Mouse (Mus musculus) testis, postnatal 14 days (tissue): ENCODE measurements around the gene Npas4.
A peak's percentile ranks its signal among the peaks of the same experiment; 100 is the strongest.
"Not testable (repeated sequence)": the region's sequence is repeated elsewhere in the genome, so short reads cannot be mapped to it uniquely, and the experiment has no call there.

ENCODE experiments used
- DNase-seq: peaks from one replicate; pipeline ENCODE4 v3.0.0; 2021; ENCODE audit warnings: low spot score

Npas4 gene

DNA sequence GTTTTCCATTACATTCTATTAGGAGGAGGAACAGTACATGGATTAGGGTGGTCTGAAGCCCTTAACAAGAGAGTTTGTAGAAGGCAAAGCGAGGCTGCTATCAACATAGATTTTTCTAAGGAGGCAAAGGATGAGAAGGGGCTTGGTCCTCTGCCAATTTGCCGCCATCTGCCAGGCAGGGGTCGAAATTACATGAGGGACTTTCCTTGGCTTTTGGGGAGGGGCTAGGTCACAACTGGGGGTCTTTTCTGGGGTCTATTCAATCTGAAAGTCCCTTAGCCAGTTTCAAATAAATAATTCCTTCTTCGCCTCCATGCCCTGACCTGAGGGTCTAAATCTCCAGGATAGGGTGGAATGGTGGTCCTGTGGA, at the start of gene Npas4:
Gene Npas4, minus strand, starts transcription at position 61 of the 370 bp plus-strand sequence.
- no peak for DNase-seq

DNA sequence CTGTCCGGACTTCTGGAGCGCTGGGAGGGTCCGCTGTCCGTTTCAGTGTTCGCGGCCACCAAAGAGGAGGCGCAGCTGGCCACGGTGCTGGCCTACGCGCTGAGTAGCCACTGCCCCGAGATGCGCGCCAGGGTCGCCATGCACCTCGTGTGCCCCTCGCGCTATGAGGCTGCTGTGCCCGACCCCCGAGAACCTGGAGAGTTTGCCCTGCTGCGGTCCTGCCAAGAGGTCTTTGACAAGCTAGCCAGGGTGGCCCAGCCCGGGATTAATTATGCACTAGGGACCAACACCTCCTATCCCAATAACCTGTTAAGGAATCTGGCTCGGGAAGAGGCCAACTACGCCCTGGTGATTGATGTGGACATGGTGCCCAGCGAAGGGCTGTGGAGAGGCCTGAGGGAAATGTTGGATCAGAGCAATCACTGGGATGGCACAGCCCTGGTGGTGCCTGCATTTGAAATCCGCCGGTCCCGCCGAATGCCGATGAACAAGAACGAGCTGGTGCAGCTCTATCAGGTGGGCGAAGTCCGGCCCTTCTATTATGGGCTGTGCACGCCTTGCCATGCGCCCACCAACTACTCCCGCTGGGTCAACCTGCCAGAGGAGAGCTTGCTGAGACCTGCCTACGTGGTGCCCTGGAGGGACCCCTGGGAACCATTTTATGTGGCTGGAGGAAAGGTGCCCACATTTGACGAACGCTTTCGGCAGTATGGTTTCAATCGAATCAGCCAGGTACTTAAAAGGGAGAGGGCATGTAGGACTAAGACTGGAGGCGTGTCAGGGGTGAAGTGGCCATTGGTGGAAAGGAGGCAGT, 49.4 kb upstream of the Npas4 start:
- no peak for DNase-seq

- peak; percentile 85 for DNase-seq
These were observed 48.6 kb upstream of the Npas4 start, which contains the start of the genes B4gat1 and AC124502.3 for GRCm38 (mm10) chr19:5038709-5039156. Gene B4gat1, plus strand, starts transcription at chr19:5038826. Gene AC124502.3, plus strand, starts transcription at chr19:5038891.

GRCm38 (mm10) chr19:5037678-5038571, 47.8 kb upstream of the Npas4 start:
- peak; percentile 77 for DNase-seq

- no peak for DNase-seq
These were observed 46.5 kb upstream of the Npas4 start for GRCm38 (mm10) chr19:5036577-5036976.

GRCm38 (mm10) chr19:5032686-5033085, 42.6 kb upstream of the Npas4 start:
- DNase-seq: no peak

GRCm38 (mm10) chr19:5026111-5026510, 36.0 kb upstream of the Npas4 start:
- DNase-seq: no peak

GRCm38 (mm10) chr19:5023621-5024479, 33.7 kb upstream of the Npas4 start, which contains the start of gene Slc29a2:
Gene Slc29a2, plus strand, starts transcription at chr19:5023860.
- DNase-seq: peak; percentile 88

- DNase-seq: no peak
These were observed 31.3 kb upstream of the Npas4 start for GRCm38 (mm10) chr19:5021416-5021815.

DNA sequence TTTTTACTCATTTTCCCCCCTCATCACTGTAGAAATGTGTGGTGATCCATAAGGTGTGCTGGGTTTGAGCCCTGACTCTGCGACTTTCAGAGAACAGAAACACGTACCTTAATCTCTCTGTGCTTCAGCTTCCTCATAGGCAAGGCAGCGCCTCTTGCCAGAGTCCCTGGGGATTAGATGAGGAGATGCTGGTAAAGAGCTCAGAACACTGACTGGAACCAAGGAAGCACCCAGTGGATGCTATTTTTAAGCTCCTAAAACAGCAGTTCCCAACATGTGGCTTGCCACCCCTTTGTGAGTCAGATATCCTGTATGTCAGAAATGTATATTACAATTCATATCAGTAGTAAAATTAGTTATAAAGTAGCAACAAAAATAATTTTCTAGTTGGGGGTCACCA, 28.1 kb upstream of the Npas4 start:
- DNase-seq: no peak

- no peak for DNase-seq
These were observed 27.5 kb upstream of the Npas4 start for GRCm38 (mm10) chr19:5017611-5018010.

- DNase-seq: peak; percentile 65
These were observed 26.7 kb upstream of the Npas4 start for GRCm38 (mm10) chr19:5016782-5017181.

GRCm38 (mm10) chr19:5016221-5016742, 26.2 kb upstream of the Npas4 start:
- DNase-seq: no peak

- DNase-seq: no peak
These were observed 24.9 kb upstream of the Npas4 start for GRCm38 (mm10) chr19:5014961-5015398.

GRCm38 (mm10) chr19:5013138-5013537, 23.0 kb upstream of the Npas4 start:
- DNase-seq: no peak

GRCm38 (mm10) chr19:5004925-5005324, 14.8 kb upstream of the Npas4 start:
- no peak for DNase-seq

GRCm38 (mm10) chr19:5003644-5004043, 13.5 kb upstream of the Npas4 start:
- not testable (repeated sequence) for DNase-seq

DNA sequence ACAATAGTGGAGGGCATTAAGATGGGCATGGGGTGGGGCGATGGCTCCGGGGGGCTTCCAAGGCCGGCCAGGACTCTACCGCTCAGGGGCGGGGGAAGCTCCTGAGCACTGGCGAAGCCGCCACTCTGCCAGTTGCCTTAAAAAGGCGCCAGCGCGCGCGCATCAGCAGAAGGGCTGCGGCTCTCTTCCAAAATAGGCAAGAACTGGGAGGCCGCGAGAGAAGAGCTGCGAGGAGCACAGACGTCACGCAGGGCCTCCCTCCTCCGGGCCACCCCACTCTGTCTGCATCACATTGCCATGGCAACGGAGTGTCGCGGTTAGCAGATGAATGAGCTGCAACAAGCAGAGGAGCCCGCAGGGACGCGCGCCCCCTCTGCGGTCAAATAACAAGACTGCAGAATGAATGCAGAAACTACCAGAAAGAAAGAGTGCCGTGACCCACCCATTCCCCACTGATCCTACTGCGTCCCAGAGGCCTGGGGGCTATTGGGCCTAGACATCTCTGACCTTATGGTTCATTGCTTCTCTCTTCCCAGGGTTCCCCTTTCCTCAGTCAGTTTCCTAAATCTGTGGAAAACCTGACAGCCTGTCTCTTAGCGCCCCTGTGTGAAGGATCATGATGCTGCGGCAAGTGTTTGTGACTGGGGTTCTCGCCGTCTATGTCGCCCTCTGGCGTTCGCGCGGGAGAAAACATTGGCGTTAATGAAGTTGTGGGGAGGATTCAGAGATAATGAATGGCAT, 11.7 kb upstream of the Npas4 start:
- DNase-seq: peak; percentile 66

GRCm38 (mm10) chr19:4999445-5000140, 9.5 kb upstream of the Npas4 start:
- DNase-seq: no peak

GRCm38 (mm10) chr19:4994043-4994442, 3.9 kb upstream of the Npas4 start:
- no peak for DNase-seq
